23 mouse cellular contexts compared by ENCODE assay signal in the genomic region with DNA sequence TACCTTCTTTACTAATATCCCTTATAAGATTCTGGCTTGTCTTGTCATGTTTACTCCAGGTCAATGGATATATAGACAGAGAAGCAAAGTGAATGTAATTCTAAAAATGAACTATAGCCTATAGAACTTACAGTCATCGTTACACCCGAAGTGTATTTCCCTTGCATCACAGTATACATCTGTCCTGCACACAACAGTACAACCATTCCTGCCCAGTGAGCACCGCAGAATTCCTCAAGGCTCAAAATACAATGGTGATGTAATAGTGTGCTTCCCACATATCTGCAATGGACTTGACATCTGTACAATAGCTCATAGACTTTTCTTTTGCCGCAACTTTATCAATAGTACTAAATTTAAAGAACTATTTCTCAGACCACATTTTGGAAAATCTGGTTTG.
"Had no signal": no experiment of that assay in that cellular context is flagged by ENCODE, and none has a peak within 500 bp of the region (broad histone marks: within the 10 kb centered on the region; RNA-seq: fewer than 3 reads in every experiment).

No protein-coding gene starts in this region.

- H3K9me3 ChIP-seq: kidney, embryonic 15.5 days; limb, embryonic 10.5 days; limb, embryonic 13.5 days; liver, embryonic 12.5 days; liver, embryonic 15.5 days; lung, embryonic 15.5 days; megakaryocyte, embryonic 14.5 days; midbrain, embryonic 10.5 days; midbrain, embryonic 13.5 days; neural tube, embryonic 13.5 days; stomach, embryonic 15.5 days had no signal

- H3K27ac ChIP-seq: kidney, embryonic 15.5 days; limb, embryonic 10.5 days; limb, embryonic 13.5 days; liver, embryonic 12.5 days; liver, embryonic 15.5 days; lung, embryonic 15.5 days; midbrain, embryonic 10.5 days; midbrain, embryonic 13.5 days; neural tube, embryonic 13.5 days; stomach, embryonic 15.5 days had no signal

- H3K4me2 ChIP-seq: kidney, embryonic 15.5 days; limb, embryonic 13.5 days; liver, embryonic 12.5 days; liver, embryonic 15.5 days; lung, embryonic 15.5 days; midbrain, embryonic 13.5 days; neural tube, embryonic 13.5 days; stomach, embryonic 15.5 days had no signal

- H3K4me3 ChIP-seq: kidney, embryonic 15.5 days; limb, embryonic 10.5 days; limb, embryonic 13.5 days; liver, embryonic 12.5 days; liver, embryonic 15.5 days; lung, embryonic 15.5 days; megakaryocyte, embryonic 14.5 days; midbrain, embryonic 10.5 days; midbrain, embryonic 13.5 days; myocyte; neural tube, embryonic 13.5 days; stomach, embryonic 15.5 days had no signal

- H3K9ac ChIP-seq: kidney, embryonic 15.5 days; limb, embryonic 13.5 days; liver, embryonic 12.5 days; liver, embryonic 15.5 days; lung, embryonic 15.5 days; midbrain, embryonic 13.5 days; neural tube, embryonic 13.5 days; stomach, embryonic 15.5 days had no signal

- ATAC-seq: liver, embryonic 12.5 days; midbrain, embryonic 13.5 days; midbrain, embryonic 16.5 days had no signal

- H3K4me1 ChIP-seq: kidney, embryonic 15.5 days; limb, embryonic 10.5 days; limb, embryonic 13.5 days; liver, embryonic 12.5 days; liver, embryonic 15.5 days; lung, embryonic 15.5 days; megakaryocyte, embryonic 14.5 days; midbrain, embryonic 10.5 days; midbrain, embryonic 13.5 days; neural tube, embryonic 13.5 days; stomach, embryonic 15.5 days had no signal

- H3K36me3 ChIP-seq: kidney, embryonic 15.5 days; limb, embryonic 10.5 days; limb, embryonic 13.5 days; liver, embryonic 12.5 days; liver, embryonic 15.5 days; lung, embryonic 15.5 days; midbrain, embryonic 10.5 days; midbrain, embryonic 13.5 days; neural tube, embryonic 13.5 days; stomach, embryonic 15.5 days had no signal

- H3K27me3 ChIP-seq: kidney, embryonic 15.5 days; limb, embryonic 13.5 days; liver, embryonic 12.5 days; liver, embryonic 15.5 days; lung, embryonic 15.5 days; megakaryocyte, embryonic 14.5 days; midbrain, embryonic 13.5 days; neural tube, embryonic 13.5 days; stomach, embryonic 15.5 days had no signal

- DNase-seq: kidney, postnatal 10 days; kidney, postnatal 36 days; liver; lung, adult 18-20 months; lung, postnatal 10 days; lung, postnatal 36 days; retina, postnatal 1 day; right cerebral cortex, postnatal 25 days; spleen, adult 18-20 months; thymus, postnatal 25 days had no signal
